Mouse (Mus musculus) kidney, adult 2 months (tissue): ENCODE measurements around the gene Ifitm10.

Experiments
- CTCF ChIP-seq: fragments of 200-500 bp; conservative IDR thresholded peaks from 2 replicates; pipeline ENCODE4 v1.5.1; 2011; ENCODE audit warnings: low read depth, mild to moderate bottlenecking, control low read depth, low read length, moderate library complexity, mixed read lengths; ENCODE audit not compliant: insufficient read depth, insufficient read length
- POLR2A ChIP-seq: fragments of 200-500 bp; IDR thresholded peaks from one replicate; pipeline ENCODE4 v1.6.1; 2011; ENCODE audit warnings: low read depth, low read length, control low read depth

DNA sequence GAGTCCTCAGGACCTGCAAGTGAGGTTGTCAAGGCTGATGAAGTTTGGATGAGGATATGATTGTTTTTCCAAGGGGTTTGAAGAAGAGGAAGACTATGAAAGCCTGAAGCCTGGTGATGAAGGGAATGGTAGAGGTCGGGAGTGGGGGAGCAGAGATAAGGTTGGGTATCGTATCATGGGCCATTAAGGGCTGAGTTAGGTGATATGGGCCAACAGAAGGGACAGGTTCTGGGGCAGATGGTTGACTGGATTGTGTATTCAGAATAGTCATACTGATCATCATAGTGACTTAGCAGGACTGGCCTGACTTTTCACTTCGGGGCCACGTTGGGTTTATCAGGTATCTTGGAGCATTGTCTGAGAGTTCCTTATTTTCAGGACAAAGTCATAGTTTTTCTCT, 21.9 kb upstream of the Ifitm10 start:
- TF ChIP-seq CTCF (no peak), POLR2A (no peak)
